Mouse (Mus musculus): ENCODE results near the gene Topbp1. TPM values are rescaled to one million over a fixed set of nuclear protein-coding genes. Genes with fewer than 3 reads are reported as not detected.

The Topbp1 gene
- 10 to 100 TPM; 20.0 to 23.1 TPM for total RNA-seq (2021)
- long read RNA-seq, experiment 1, full-length matches to known transcripts = 21 of 28 reads
- long read RNA-seq, experiment 1, partial matches to known transcripts = 2 of 28 reads
- long read RNA-seq, experiment 1, other reads (novel, unspliced or antisense) = 5 of 28 reads
- long read RNA-seq, experiment 2, full-length matches to known transcripts = 11 of 17 reads
- long read RNA-seq, experiment 2, partial matches to known transcripts = 4 of 17 reads
- long read RNA-seq, experiment 2, other reads (novel, unspliced or antisense) = 2 of 17 reads

- DNase-seq (ENCODE audit: extremely low spot score in 1 of 2, low spot score in 2 of 2) = peak; percentile 91 to 92
- intact Hi-C loops (cut with DNase I) = loop anchor here (1.0 to 10.0 kb wide), 4 partner anchors 57 to 678 kb away; partner anchors contain the start of genes Anapc13 and Cep63
- peak within 1 kb of the TSS; percentile 68 for H3K4me3 ChIP-seq
- peak within 1 kb of the TSS; percentile 84 for H3K27ac ChIP-seq
- TF ChIP-seq CTCF (IDR thresholded peaks at IDR 0.05) = no peak
Observed at GRCm38 (mm10) chr9:103304927-103305326, at the start of gene Topbp1, which contains the start of gene 1300017J02Rik. Gene Topbp1 (plus strand): TSS chr9:103305215. Gene 1300017J02Rik (minus strand): TSS chr9:103305082.

- TF ChIP-seq CTCF (IDR thresholded peaks at IDR 0.05) = no peak
- no peak for DNase-seq (ENCODE audit: extremely low spot score in 1 of 2, low spot score in 2 of 2)
- Histone ChIP-seq H3K27ac (no peak overlapping the region), H3K4me3 (no peak overlapping the region)
- intact Hi-C loops (cut with DNase I) = no loop called here
Observed at GRCm38 (mm10) chr9:103265778-103266177, 39.2 kb upstream of the Topbp1 start.

GRCm38 (mm10) chr9:103271104-103271503, 33.9 kb upstream of the Topbp1 start:
- Histone ChIP-seq H3K4me3 (no peak overlapping the region), H3K27ac (no peak overlapping the region)
- intact Hi-C loops (cut with DNase I) = no loop called here
- no peak for TF ChIP-seq CTCF (IDR thresholded peaks at IDR 0.05)
- no peak for DNase-seq (ENCODE audit: extremely low spot score in 1 of 2, low spot score in 2 of 2)

- intact Hi-C loops (cut with DNase I) = no loop called here
- no peak for TF ChIP-seq CTCF (IDR thresholded peaks at IDR 0.05)
- no peak for DNase-seq (ENCODE audit: extremely low spot score in 1 of 2, low spot score in 2 of 2)
- H3K4me3 ChIP-seq = no peak overlapping the region
- H3K27ac ChIP-seq = no peak overlapping the region
Observed at GRCm38 (mm10) chr9:103274819-103275218, 30.2 kb upstream of the Topbp1 start.

GRCm38 (mm10) chr9:103275676-103276075, 29.3 kb upstream of the Topbp1 start:
- no peak for TF ChIP-seq CTCF (IDR thresholded peaks at IDR 0.05)
- intact Hi-C loops (cut with DNase I) = no loop called here
- DNase-seq (ENCODE audit: extremely low spot score in 1 of 2, low spot score in 2 of 2) = no peak
- H3K27ac ChIP-seq = no peak overlapping the region
- no peak overlapping the region for H3K4me3 ChIP-seq

GRCm38 (mm10) chr9:103276876-103277275, 28.1 kb upstream of the Topbp1 start:
- TF ChIP-seq CTCF (IDR thresholded peaks at IDR 0.05) = no peak
- DNase-seq (ENCODE audit: extremely low spot score in 1 of 2, low spot score in 2 of 2) = no peak
- no peak overlapping the region for H3K4me3 ChIP-seq
- intact Hi-C loops (cut with DNase I) = no loop called here
- H3K27ac ChIP-seq = no peak overlapping the region

GRCm38 (mm10) chr9:103286396-103286795, 18.6 kb upstream of the Topbp1 start:
- no peak for TF ChIP-seq CTCF (IDR thresholded peaks at IDR 0.05)
- no peak overlapping the region for H3K27ac ChIP-seq
- no peak overlapping the region for H3K4me3 ChIP-seq
- no peak for DNase-seq (ENCODE audit: extremely low spot score in 1 of 2, low spot score in 2 of 2)
- intact Hi-C loops (cut with DNase I) = no loop called here

- no peak for TF ChIP-seq CTCF (IDR thresholded peaks at IDR 0.05)
- intact Hi-C loops (cut with DNase I) = no loop called here
- Histone ChIP-seq H3K4me3 (no peak overlapping the region), H3K27ac (no peak overlapping the region)
- no peak for DNase-seq (ENCODE audit: extremely low spot score in 1 of 2, low spot score in 2 of 2)
Observed at GRCm38 (mm10) chr9:103286901-103287422, 18.1 kb upstream of the Topbp1 start.

GRCm38 (mm10) chr9:103287840-103288488, 17.1 kb upstream of the Topbp1 start:
- Histone ChIP-seq H3K4me3 (no peak overlapping the region), H3K27ac (no peak overlapping the region)
- intact Hi-C loops (cut with DNase I) = no loop called here
- DNase-seq (ENCODE audit: extremely low spot score in 1 of 2, low spot score in 2 of 2) = no peak
- no peak for TF ChIP-seq CTCF (IDR thresholded peaks at IDR 0.05)

GRCm38 (mm10) chr9:103288489-103289180, 16.4 kb upstream of the Topbp1 start:
- H3K4me3 ChIP-seq = no peak overlapping the region
- intact Hi-C loops (cut with DNase I) = no loop called here
- no peak for DNase-seq (ENCODE audit: extremely low spot score in 1 of 2, low spot score in 2 of 2)
- H3K27ac ChIP-seq = no peak overlapping the region
- no peak for TF ChIP-seq CTCF (IDR thresholded peaks at IDR 0.05)

GRCm38 (mm10) chr9:103294507-103294906, 10.5 kb upstream of the Topbp1 start:
- TF ChIP-seq CTCF (IDR thresholded peaks at IDR 0.05) = no peak
- Histone ChIP-seq H3K27ac (no peak overlapping the region), H3K4me3 (no peak overlapping the region)
- DNase-seq (ENCODE audit: extremely low spot score in 1 of 2, low spot score in 2 of 2) = no peak
- intact Hi-C loops (cut with DNase I) = no loop called here

GRCm38 (mm10) chr9:103301086-103301485, 3.9 kb upstream of the Topbp1 start:
- no peak overlapping the region for H3K27ac ChIP-seq
- no peak overlapping the region for H3K4me3 ChIP-seq
- no peak for TF ChIP-seq CTCF (IDR thresholded peaks at IDR 0.05)
- intact Hi-C loops (cut with DNase I) = loop anchor here (10.0 kb wide), 1 partner anchor 386 kb away; no protein-coding TSS in a partner anchor
- no peak for DNase-seq (ENCODE audit: extremely low spot score in 1 of 2, low spot score in 2 of 2)
